Mouse (Mus musculus) thymus, adult 2 months (tissue): Measurements from ENCODE around the gene Gm37419. TPM values are rescaled to one million over a fixed set of nuclear protein-coding genes. Genes with fewer than 3 reads are reported as not detected.

Experiments used
- DNase-seq: peaks from one replicate; pipeline ENCODE4 v3.0.0; 2021
- H3K27ac ChIP-seq: fragments of 200-500 bp; 2 replicates; pipeline ENCODE4 v1.5.1; 2012; ENCODE audit warnings: low read length, control low read depth; ENCODE audit not compliant: control insufficient read depth, insufficient read depth
- H3K27me3 ChIP-seq: fragments of 200-500 bp; 2 replicates; pipeline ENCODE4 v1.6.1; 2012; ENCODE audit warnings: mild to moderate bottlenecking, low read length, moderate library complexity, mixed read lengths; ENCODE audit not compliant: control insufficient read depth, insufficient read depth
- H3K36me3 ChIP-seq: fragments of 200-500 bp; 2 replicates; pipeline ENCODE4 v1.6.1; 2012; ENCODE audit warnings: mild to moderate bottlenecking, low read length, moderate library complexity; ENCODE audit not compliant: control insufficient read depth, insufficient read depth
- H3K4me1 ChIP-seq: fragments of 200-500 bp; replicated peaks from 2 replicates; pipeline ENCODE4 v1.6.1; 2012; ENCODE audit warnings: low read length; ENCODE audit not compliant: control insufficient read depth, insufficient read depth
- H3K4me3 ChIP-seq: fragments of 200-500 bp; 2 replicates; pipeline ENCODE4 v1.5.1; 2012; ENCODE audit warnings: mild to moderate bottlenecking, low read length, control low read depth, moderate library complexity; ENCODE audit not compliant: control insufficient read depth, insufficient read depth
- CTCF ChIP-seq: fragments of 200-500 bp; IDR thresholded peaks from 2 replicates; pipeline ENCODE4 v1.5.1; 2012; ENCODE audit warnings: mild to moderate bottlenecking, control low read depth, low read length, moderate library complexity, borderline replicate concordance; ENCODE audit not compliant: control insufficient read depth, poor library complexity, insufficient read depth; ENCODE audit errors: extremely low read depth
- POLR2A ChIP-seq: fragments of 200-500 bp; IDR thresholded peaks from 2 replicates; pipeline ENCODE4 v1.6.1; 2012; ENCODE audit warnings: mild to moderate bottlenecking, low read length, control low read depth, moderate library complexity; ENCODE audit not compliant: control insufficient read depth, poor library complexity, insufficient read depth; ENCODE audit errors: extremely low read depth
- WGBS: fragments of 180-500 bp; shearing (Covaris S2); methylation state at CpG from one replicate; pipeline ENCODE4 v1.1.7; 2018; 5-methylcytosine and 5-hydroxymethylcytosine counted together
- polyA plus RNA-seq: library from polyadenylated mRNA; depleted of rRNA; stranded (reverse); fragments of >200 nt; gene quantifications from 2 replicates; pipeline ENCODE4 v1.2.3, GENCODE M21; 2012

The Gm37419 gene
- polyA plus RNA-seq, 1 experiment: not detected

DNA sequence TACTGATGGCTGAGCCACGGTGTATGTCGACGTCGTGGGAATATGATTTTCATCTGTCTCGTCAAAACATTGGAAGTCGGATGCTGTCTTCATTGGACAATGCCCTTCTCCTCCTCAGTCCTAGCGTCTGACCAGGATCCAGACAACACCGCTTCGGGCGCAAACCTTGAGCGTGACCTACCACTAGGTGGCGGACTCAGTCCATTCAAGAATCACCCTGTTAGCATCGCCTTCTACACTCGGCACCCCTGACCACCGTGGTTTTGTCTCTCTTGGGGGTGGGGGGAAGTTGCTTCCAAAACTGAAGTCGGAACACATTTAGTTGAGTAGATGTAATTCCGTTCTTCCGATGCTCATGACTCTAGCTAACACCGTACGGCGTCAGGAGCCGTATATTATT is 4.1 kb upstream of the Gm37419 start:
- peak overlapping the region; percentile 79; the same call in 1 of the 2 replicates for H3K27ac ChIP-seq
- peaks cover 12% of the 10 kb centered on the region; the same call in 1 of the 2 replicates for H3K36me3 ChIP-seq
- TF ChIP-seq CTCF (peak; percentile 92), POLR2A (no peak)
- H3K4me3 ChIP-seq: peak overlapping the region; percentile 67
- no peaks in the 10 kb centered on the region for H3K27me3 ChIP-seq
- under 1% methylated on average over 22 of the region's 22 CpGs for WGBS
- peaks cover 28% of the 10 kb centered on the region for H3K4me1 ChIP-seq
- peak; percentile 91 for DNase-seq

GRCm38 (mm10) chr16:23984760-23985466 is 3.4 kb upstream of the Gm37419 start:
- Histone ChIP-seq H3K4me1 (peaks cover 31% of the 10 kb centered on the region), H3K4me3 (peak overlapping the region; percentile 67), H3K27ac (peak overlapping the region; percentile 79), H3K27me3 (no peaks in the 10 kb centered on the region), H3K36me3 (peaks cover 12% of the 10 kb centered on the region; the same call in 1 of the 2 replicates)
- TF ChIP-seq CTCF (no peak), POLR2A (no peak)
- WGBS: under 1% methylated on average over 22 of the region's 22 CpGs
- peak; percentile 64 for DNase-seq

DNA sequence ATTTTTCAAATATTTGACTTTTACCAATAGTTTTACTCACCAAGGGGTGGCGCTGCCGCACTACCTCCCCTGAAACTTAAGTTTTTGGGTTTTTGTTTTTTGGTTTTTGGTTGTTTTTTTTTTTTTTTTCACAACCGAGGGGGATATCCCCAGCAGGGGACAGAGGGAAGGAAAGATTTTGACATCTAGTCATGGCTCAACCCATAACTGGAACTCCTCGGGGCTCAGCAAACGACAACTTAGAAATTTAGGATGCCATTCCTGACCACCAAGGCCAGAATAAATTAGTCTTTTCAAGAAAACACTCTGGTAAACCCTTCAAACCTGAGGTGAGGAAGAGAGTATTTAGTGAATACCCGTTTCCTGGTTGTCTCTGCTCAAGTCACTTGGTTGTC is 2.8 kb upstream of the Gm37419 start:
- Histone ChIP-seq H3K27ac (peak overlapping the region; percentile 21; the same call in 1 of the 2 replicates), H3K36me3 (peaks cover 12% of the 10 kb centered on the region; the same call in 1 of the 2 replicates), H3K27me3 (no peaks in the 10 kb centered on the region), H3K4me1 (peaks cover 33% of the 10 kb centered on the region), H3K4me3 (no peak overlapping the region)
- TF ChIP-seq CTCF (no peak), POLR2A (no peak)
- DNase-seq: peak; percentile 64
- WGBS: under 1% methylated on average over 6 of the region's 6 CpGs

DNA sequence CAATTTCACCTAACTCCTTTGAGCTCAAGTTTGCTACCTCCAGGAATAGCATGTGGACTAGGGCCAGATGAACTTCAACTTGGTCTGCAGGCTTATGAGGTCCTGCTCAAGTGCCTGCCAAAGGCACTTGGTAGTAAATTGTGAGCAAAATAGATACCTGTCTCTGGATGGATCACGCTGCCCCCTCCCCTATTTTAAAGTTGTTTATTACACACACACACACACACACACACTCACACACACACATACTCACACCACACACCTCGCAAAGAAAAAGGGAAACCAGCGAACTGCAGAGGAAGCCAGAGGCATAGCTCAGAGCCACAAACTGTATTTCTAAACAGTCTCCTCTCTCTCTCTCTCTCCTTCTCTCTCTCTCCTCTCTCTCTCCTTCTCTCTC is 2.1 kb upstream of the Gm37419 start:
- Histone ChIP-seq H3K4me3 (peak overlapping the region; percentile 96), H3K27me3 (no peaks in the 10 kb centered on the region), H3K4me1 (peaks cover 26% of the 10 kb centered on the region), H3K36me3 (peaks cover 12% of the 10 kb centered on the region; the same call in 1 of the 2 replicates), H3K27ac (peak overlapping the region; percentile 93)
- TF ChIP-seq CTCF: no peak
- TF ChIP-seq POLR2A: no peak
- 0% methylated on average over 3 of the region's 3 CpGs for WGBS
- DNase-seq: no peak

- Histone ChIP-seq H3K27me3 (no peaks in the 10 kb centered on the region), H3K27ac (peak overlapping the region; percentile 93), H3K4me3 (peak overlapping the region; percentile 96), H3K36me3 (peaks cover 10% of the 10 kb centered on the region; the same call in 1 of the 2 replicates), H3K4me1 (peaks cover 25% of the 10 kb centered on the region)
- TF ChIP-seq CTCF (no peak), POLR2A (no peak)
- under 1% methylated on average over 17 of the region's 17 CpGs for WGBS
- DNase-seq: peak; percentile 54
These were observed 1.4 kb upstream of the Gm37419 start for GRCm38 (mm10) chr16:23986871-23987270.

DNA sequence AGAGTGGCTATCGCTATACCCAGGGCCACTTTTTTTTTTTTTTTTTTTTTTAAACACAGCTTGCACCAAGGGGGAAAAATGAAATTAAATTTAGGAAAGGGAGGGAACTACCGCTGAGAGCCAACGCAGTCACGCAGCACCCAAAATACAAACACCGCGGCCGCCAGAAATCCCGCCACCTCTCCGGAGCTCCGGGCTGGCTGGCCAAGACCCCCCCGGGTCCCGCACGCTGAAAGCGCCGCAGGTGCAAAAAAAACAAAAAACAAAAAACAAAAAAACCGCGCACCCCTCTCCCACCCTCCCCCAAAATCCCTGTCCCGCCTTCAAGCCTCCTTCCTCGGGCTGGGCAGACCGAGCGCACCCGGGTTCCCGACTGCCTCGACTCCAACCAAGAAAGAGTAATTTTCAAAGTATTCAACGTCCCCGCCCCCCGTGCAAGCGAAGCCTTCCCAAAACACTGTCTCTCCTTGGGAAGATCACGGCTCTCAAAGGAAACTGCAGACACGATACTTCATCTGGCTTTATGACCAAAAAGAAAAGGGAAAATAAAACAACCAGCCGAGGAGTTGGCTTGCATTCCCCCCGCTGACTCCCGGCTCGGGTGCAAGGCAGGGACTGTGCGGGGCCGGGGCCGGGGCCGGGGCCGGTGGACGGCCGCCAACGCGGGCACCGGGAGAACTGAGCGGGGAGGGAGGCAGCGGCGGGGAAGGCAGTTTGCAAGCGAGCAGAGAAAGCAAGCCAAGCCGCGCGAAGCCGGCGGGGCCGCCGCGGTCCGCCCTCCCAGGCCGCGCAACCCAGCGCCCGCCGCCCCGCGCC is 733 bp upstream of the Gm37419 start:
- H3K27ac ChIP-seq: peak overlapping the region; percentile 93
- H3K4me1 ChIP-seq: peaks cover 23% of the 10 kb centered on the region
- WGBS: under 1% methylated on average over 64 of the region's 64 CpGs
- peaks cover 6% of the 10 kb centered on the region; the same call in 1 of the 2 replicates for H3K36me3 ChIP-seq
- peak overlapping the region; percentile 96 for H3K4me3 ChIP-seq
- peak; percentile 53 for DNase-seq
- no peak for TF ChIP-seq CTCF
- no peak for TF ChIP-seq POLR2A
- H3K27me3 ChIP-seq: no peaks in the 10 kb centered on the region
